Mouse (Mus musculus) Patski (cell line): Measurements from ENCODE around the gene Ly6g6c. TPM values are rescaled to one million over a fixed set of nuclear protein-coding genes. Genes with fewer than 3 reads are reported as not detected.

Source experiments
- ATAC-seq: fragments of 100-300 bp; one replicate; pipeline ENCODE4 v1.8.0; 2021
- CTCF ChIA-PET: fragments of 350-600 bp; sonication (Branson Sonifier 250); formaldehyde crosslinking; loops from one replicate; lab custom pipeline; 2022; ENCODE audit warnings: inconsistent platforms; lab: Charles Lee
- POLR2A ChIA-PET: fragments of 350-600 bp; sonication (Branson Sonifier 250); formaldehyde crosslinking; loops from one replicate; lab custom pipeline; 2022; ENCODE audit warnings: antibody characterized with exemption, inconsistent platforms; lab: Charles Lee
- DNase-seq: peaks from one replicate; pipeline ENCODE4 v3.0.0-alpha.2; 2011; ENCODE audit warnings: low read depth, low spot score
- H3K27me3 ChIP-seq: fragments of 371-371 bp; one replicate; pipeline ENCODE4 v1.5.1; 2021
- CTCF ChIP-seq: fragments of 100-300 bp; IDR thresholded peaks from one replicate; pipeline ENCODE4 v1.5.1; 2021
- in situ Hi-C: fragments of 300-500 bp; cut with MboI; formaldehyde crosslinking; loops from 3 replicates; pipeline ENCODE4 v1.11.1; 2018; ENCODE audit warnings: low pct_unique_long_range_greater_than_20kb, mixed read lengths
- polyA plus RNA-seq: library from polyadenylated mRNA; unstranded; gene quantifications from one replicate; pipeline ENCODE4 v1.2.3, GENCODE M21; 2021

The Ly6g6c gene
- polyA plus RNA-seq, 1 experiment from 2014 or later, result not detected

- ChIA-PET CTCF (interaction anchor here (0.9 to 1.5 kb wide), 2 partner anchors 97 to 156 kb away, joined by 3 read pairs; no protein-coding TSS in a partner anchor), POLR2A (interaction anchor here (1.0 kb wide), 1 partner anchor 14 kb away, joined by 4 read pairs; no protein-coding TSS in a partner anchor)
- H3K27me3 ChIP-seq, result no peaks in the 10 kb centered on the region
- DNase-seq (no peak), ATAC-seq (no peak)
- no peak for TF ChIP-seq CTCF
- in situ Hi-C loops, result no loop called here
Measured at GRCm38 (mm10) chr17:35104079-35104478, 38.9 kb downstream of the Ly6g6c start.

DNA sequence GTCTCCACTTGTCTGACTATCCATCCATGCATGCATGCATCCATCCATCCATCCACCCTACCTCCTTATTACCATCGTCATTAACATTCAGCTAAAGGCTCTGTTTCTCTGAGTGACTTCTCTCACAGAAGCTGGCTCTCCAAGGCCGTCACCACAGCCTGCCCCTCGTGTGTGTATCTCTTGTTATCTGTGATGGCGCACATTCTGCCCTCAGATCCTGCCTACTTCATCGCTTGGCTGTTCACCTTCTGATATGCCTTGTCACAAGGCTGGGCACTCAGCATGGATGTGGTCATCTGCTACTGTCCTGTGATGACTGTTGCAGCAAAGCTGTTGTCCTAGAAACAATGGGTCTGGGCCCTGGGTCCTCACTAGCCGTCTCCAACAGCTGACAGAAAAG, 39.6 kb downstream of the Ly6g6c start:
- no peak for TF ChIP-seq CTCF
- POLR2A ChIA-PET, result interaction anchor here (1.0 kb wide), 1 partner anchor 13 kb away, joined by 4 read pairs; no protein-coding TSS in a partner anchor
- no peak for DNase-seq
- no peaks in the 10 kb centered on the region for H3K27me3 ChIP-seq
- CTCF ChIA-PET, result interaction anchor here (0.9 to 1.8 kb wide), 3 partner anchors 9 to 157 kb away, joined by 3 to 4 read pairs (median 3); no protein-coding TSS in a partner anchor
- in situ Hi-C loops, result no loop called here
- ATAC-seq, result no peak

GRCm38 (mm10) chr17:35105740-35106389, 40.7 kb downstream of the Ly6g6c start:
- no peak for TF ChIP-seq CTCF
- POLR2A ChIA-PET, result interaction anchor here (0.9 kb wide), 1 partner anchor 47 kb away, joined by 4 read pairs; the partner anchor contains the start of gene Ddah2
- DNase-seq, result no peak
- CTCF ChIA-PET, result interaction anchor here (0.9 to 2.0 kb wide), 6 partner anchors 10 to 88 kb away, joined by 3 to 4 read pairs (median 4); no protein-coding TSS in a partner anchor
- no peak for ATAC-seq
- in situ Hi-C loops, result no loop called here
- no peaks in the 10 kb centered on the region for H3K27me3 ChIP-seq

- no peaks in the 10 kb centered on the region for H3K27me3 ChIP-seq
- CTCF ChIA-PET, result interaction anchor here (0.9 to 2.0 kb wide), 6 partner anchors 18 to 88 kb away, joined by 3 to 4 read pairs (median 3); no protein-coding TSS in a partner anchor
- DNase-seq (no peak), ATAC-seq (no peak)
- POLR2A ChIA-PET, result interaction anchor here (0.6 to 0.9 kb wide), 2 partner anchors 48 to 81 kb away, joined by 4 to 6 read pairs; partner anchors contain the start of gene Ddah2
- no peak for TF ChIP-seq CTCF
- in situ Hi-C loops, result no loop called here
Measured at GRCm38 (mm10) chr17:35106522-35106921, 41.3 kb downstream of the Ly6g6c start.

DNA sequence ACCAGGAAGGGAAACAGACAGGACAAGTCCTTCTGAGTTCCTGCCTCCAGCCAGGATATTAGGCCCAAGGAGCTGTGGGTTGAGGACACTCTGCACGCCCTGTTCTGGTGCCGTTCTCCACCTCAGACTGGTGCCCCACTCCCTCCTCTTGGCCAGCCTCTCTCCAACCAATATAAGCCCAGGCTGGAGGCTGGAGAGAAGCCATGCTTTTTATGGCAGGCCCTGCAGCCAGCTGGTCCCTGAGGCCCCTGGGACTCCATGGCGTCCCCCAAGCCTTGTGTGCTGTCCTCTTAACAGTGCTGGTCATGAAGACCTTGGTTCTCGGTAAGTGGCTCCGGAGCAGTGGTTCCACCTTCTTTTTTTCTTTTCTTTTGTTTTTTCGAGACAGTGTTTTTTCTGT, 42.9 kb downstream of the Ly6g6c start, which contains the start of gene Ly6g5c:
Gene Ly6g5c, plus strand, starts transcription at position 183 of the 400 bp plus-strand sequence.
- ATAC-seq, result no peak
- ChIA-PET CTCF (interaction anchor here (1.4 kb wide), 1 partner anchor 88 kb away, joined by 3 read pairs; no protein-coding TSS in a partner anchor), POLR2A (no interaction called here)
- TF ChIP-seq CTCF, result no peak
- DNase-seq, result no peak
- in situ Hi-C loops, result no loop called here
- H3K27me3 ChIP-seq, result no peaks in the 10 kb centered on the region

GRCm38 (mm10) chr17:35111774-35112173, 46.6 kb downstream of the Ly6g6c start:
- TF ChIP-seq CTCF, result no peak
- in situ Hi-C loops, result loop anchor here (5.0 kb wide), 1 partner anchor 89 kb away; no protein-coding TSS in a partner anchor
- ChIA-PET CTCF (no interaction called here), POLR2A (interaction anchor here (1.4 kb wide), 1 partner anchor 9 kb away, joined by 3 read pairs; the partner anchor contains the start of gene Gpank1)
- no peaks in the 10 kb centered on the region for H3K27me3 ChIP-seq
- ATAC-seq (no peak), DNase-seq (no peak)

GRCm38 (mm10) chr17:35115046-35116019, 50.1 kb downstream of the Ly6g6c start, which contains the start of gene Ly6g5b:
Ly6g5b (minus strand) TSS chr17:35115428.
- no peak for TF ChIP-seq CTCF
- no peaks in the 10 kb centered on the region for H3K27me3 ChIP-seq
- in situ Hi-C loops, result no loop called here
- POLR2A ChIA-PET, result no interaction called here
- no peak for DNase-seq
- CTCF ChIA-PET, result interaction anchor here (2.1 kb wide), 1 partner anchor 11 kb away, joined by 4 read pairs; the partner anchor contains the start of gene D17H6S53E
- ATAC-seq, result no peak

Other genes starting within 250 kb of the Ly6g6c start
- 50.8 TPM for gene Stk19, start 228.4 kb upstream of the Ly6g6c start, polyA plus RNA-seq
- 34.4 TPM for gene Dxo, start 228.4 kb upstream of the Ly6g6c start, polyA plus RNA-seq
- 69.3 TPM for gene Skiv2l, start 215.2 kb upstream of the Ly6g6c start, polyA plus RNA-seq
- gene Nelfe, start 215.0 kb upstream of the Ly6g6c start, polyA plus RNA-seq, result 73.2 TPM
- 3.1 TPM for gene Cfb, start 202.9 kb upstream of the Ly6g6c start, polyA plus RNA-seq
- gene Zbtb12, start 185.9 kb upstream of the Ly6g6c start, polyA plus RNA-seq, result 33.5 TPM
- gene Gm20547, start 183.3 kb upstream of the Ly6g6c start, polyA plus RNA-seq, result not detected
- gene C2, start 167.1 kb upstream of the Ly6g6c start, polyA plus RNA-seq, result 0.65 TPM
- gene Ehmt2, start 166.9 kb upstream of the Ly6g6c start, polyA plus RNA-seq, result 200 TPM
- 0.37 TPM for gene Slc44a4, start 150.9 kb upstream of the Ly6g6c start, polyA plus RNA-seq
- gene Neu1, start 134.1 kb upstream of the Ly6g6c start, polyA plus RNA-seq, result 75.4 TPM
- gene Hspa1b, start 106.2 kb upstream of the Ly6g6c start, polyA plus RNA-seq, result 47.3 TPM
- gene Gm20481, start 95.5 kb upstream of the Ly6g6c start, polyA plus RNA-seq, result 1.2 TPM
- 9.2 TPM for gene Hspa1a, start 93.2 kb upstream of the Ly6g6c start, polyA plus RNA-seq
- gene Hspa1l, start 92.7 kb upstream of the Ly6g6c start, polyA plus RNA-seq, result 1.9 TPM
- 64.4 TPM for gene Lsm2, start 83.5 kb upstream of the Ly6g6c start, polyA plus RNA-seq
- 123 TPM for gene Vars, start 64.4 kb upstream of the Ly6g6c start, polyA plus RNA-seq
- 1.2 TPM for gene Vwa7, start 48.8 kb upstream of the Ly6g6c start, polyA plus RNA-seq
- 0.64 TPM for gene Sapcd1, start 37.4 kb upstream of the Ly6g6c start, polyA plus RNA-seq
- gene Msh5, start 18.6 kb upstream of the Ly6g6c start, polyA plus RNA-seq, result 2.9 TPM
- gene Clic1, start 15.4 kb upstream of the Ly6g6c start, polyA plus RNA-seq, result 671 TPM
- 198 TPM for gene Ddah2, start 6.4 kb upstream of the Ly6g6c start, polyA plus RNA-seq
- not detected for gene Mpig6b, start 796 bp downstream of the Ly6g6c start, polyA plus RNA-seq
- gene Ly6g6e, start 11.5 kb downstream of the Ly6g6c start, polyA plus RNA-seq, result not detected
- 0.19 TPM for gene Ly6g6d, start 12.7 kb downstream of the Ly6g6c start, polyA plus RNA-seq
- not detected for gene Ly6g6f, start 20.2 kb downstream of the Ly6g6c start, polyA plus RNA-seq
- 77.3 TPM for gene Abhd16a, start 23.9 kb downstream of the Ly6g6c start, polyA plus RNA-seq
- not detected for gene Ly6g5c, start 42.9 kb downstream of the Ly6g6c start, polyA plus RNA-seq
- 0.27 TPM for gene Ly6g5b, start 50.0 kb downstream of the Ly6g6c start, polyA plus RNA-seq
- 28.4 TPM for gene Gpank1, start 56.1 kb downstream of the Ly6g6c start, polyA plus RNA-seq
- 254 TPM for gene Csnk2b, start 56.7 kb downstream of the Ly6g6c start, polyA plus RNA-seq
- 29.3 TPM for gene D17H6S53E, start 61.0 kb downstream of the Ly6g6c start, polyA plus RNA-seq
- 0.15 TPM for gene Apom, start 66.7 kb downstream of the Ly6g6c start, polyA plus RNA-seq
- 283 TPM for gene Bag6, start 69.8 kb downstream of the Ly6g6c start, polyA plus RNA-seq
- gene Prrc2a, start 99.5 kb downstream of the Ly6g6c start, polyA plus RNA-seq, result 300 TPM
- gene Aif1, start 110.7 kb downstream of the Ly6g6c start, polyA plus RNA-seq, result 0.14 TPM
- gene Lst1, start 123.1 kb downstream of the Ly6g6c start, polyA plus RNA-seq, result not detected
- not detected for gene Ltb, start 129.1 kb downstream of the Ly6g6c start, polyA plus RNA-seq
- gene Tnf, start 136.6 kb downstream of the Ly6g6c start, polyA plus RNA-seq, result not detected
- 0.14 TPM for gene Lta, start 140.0 kb downstream of the Ly6g6c start, polyA plus RNA-seq
- gene Gm16181, start 155.4 kb downstream of the Ly6g6c start, polyA plus RNA-seq, result 0.54 TPM
- gene Atp6v1g2, start 168.3 kb downstream of the Ly6g6c start, polyA plus RNA-seq, result 3.7 TPM
- 32.8 TPM for gene Nfkbil1, start 170.4 kb downstream of the Ly6g6c start, polyA plus RNA-seq
- 321 TPM for gene Ddx39b, start 176.4 kb downstream of the Ly6g6c start, polyA plus RNA-seq
- 112 TPM for gene H2-D1, start 197.3 kb downstream of the Ly6g6c start, polyA plus RNA-seq